Mouse (Mus musculus): Measurements from ENCODE around the gene Tmem198b.
"Not testable (repeated sequence)": the region's sequence is repeated elsewhere in the genome, so short reads cannot be mapped to it uniquely, and the experiment has no call there.

The Tmem198b gene

GRCm38 (mm10) chr10:128804271-128805091 is at the start of gene Tmem198b:
Gene Tmem198b (minus strand): TSS chr10:128804370.
- CTCF ChIA-PET, result interaction anchor here (0.8 kb wide), 1 partner anchor 55 kb away, joined by 3 read pairs; no protein-coding TSS in a partner anchor

- CTCF ChIA-PET, result interaction anchor here (0.8 kb wide), 1 partner anchor 46 kb away, joined by 21 read pairs; no protein-coding TSS in a partner anchor
These were observed 46.2 kb upstream of the Tmem198b start for GRCm38 (mm10) chr10:128850339-128850738.

GRCm38 (mm10) chr10:128848426-128848825 is 44.3 kb upstream of the Tmem198b start:
- CTCF ChIA-PET, result no interaction called here

GRCm38 (mm10) chr10:128846664-128847063 is 42.5 kb upstream of the Tmem198b start:
- CTCF ChIA-PET, result no interaction called here

- CTCF ChIA-PET, result interaction anchor here (0.5 to 1.0 kb wide), 2 partner anchors 51 to 1943 kb away, joined by 3 to 6 read pairs; no protein-coding TSS in a partner anchor
These were observed 41.3 kb upstream of the Tmem198b start for GRCm38 (mm10) chr10:128845516-128845915.

GRCm38 (mm10) chr10:128843260-128843659 is 39.1 kb upstream of the Tmem198b start:
- CTCF ChIA-PET, result interaction anchor here (0.6 to 0.7 kb wide), 2 partner anchors 38 to 76 kb away, joined by 3 read pairs; no protein-coding TSS in a partner anchor

GRCm38 (mm10) chr10:128840612-128841011 is 36.4 kb upstream of the Tmem198b start:
- CTCF ChIA-PET, result no interaction called here

GRCm38 (mm10) chr10:128839434-128839833 is 35.3 kb upstream of the Tmem198b start:
- CTCF ChIA-PET, result no interaction called here

GRCm38 (mm10) chr10:128837400-128837799 is 33.2 kb upstream of the Tmem198b start:
- CTCF ChIA-PET, result interaction anchor here (1.0 kb wide), 1 partner anchor 33 kb away, joined by 3 read pairs; no protein-coding TSS in a partner anchor

- CTCF ChIA-PET, result interaction anchor here (0.7 kb wide), 1 partner anchor 172 kb away, joined by 5 read pairs; no protein-coding TSS in a partner anchor
These were observed 19.7 kb upstream of the Tmem198b start for GRCm38 (mm10) chr10:128823821-128824220.

GRCm38 (mm10) chr10:128823087-128823486 is 18.9 kb upstream of the Tmem198b start:
- CTCF ChIA-PET, result not testable (repeated sequence)

GRCm38 (mm10) chr10:128822135-128822534 is 18.0 kb upstream of the Tmem198b start:
- CTCF ChIA-PET, result no interaction called here

GRCm38 (mm10) chr10:128821358-128822056 is 17.3 kb upstream of the Tmem198b start, which contains the start of gene Ormdl2:
Gene Ormdl2 (minus strand): TSS chr10:128821645.
- CTCF ChIA-PET, result no interaction called here

GRCm38 (mm10) chr10:128820217-128820616 is 16.0 kb upstream of the Tmem198b start:
- CTCF ChIA-PET, result no interaction called here

GRCm38 (mm10) chr10:128817033-128817432 is 12.9 kb upstream of the Tmem198b start, which contains the start of gene Sarnp:
Gene Sarnp (plus strand): TSS chr10:128817333.
- CTCF ChIA-PET, result no interaction called here

GRCm38 (mm10) chr10:128807018-128807417 is 2.8 kb upstream of the Tmem198b start:
- CTCF ChIA-PET, result no interaction called here

GRCm38 (mm10) chr10:128806086-128806485 is 1.9 kb upstream of the Tmem198b start:
- CTCF ChIA-PET, result no interaction called here

- CTCF ChIA-PET, result interaction anchor here (0.6 to 0.8 kb wide), 4 partner anchors 56 to 1580 kb away, joined by 3 to 9 read pairs (median 4); no protein-coding TSS in a partner anchor
These were observed 1.2 kb upstream of the Tmem198b start for GRCm38 (mm10) chr10:128805092-128806000.

GRCm38 (mm10) chr10:128803771-128804270 is 349 bp downstream of the Tmem198b start, which contains the start of gene Dnajc14:
Gene Dnajc14 (plus strand): TSS chr10:128804062.
- CTCF ChIA-PET, result interaction anchor here (1.0 kb wide), 1 partner anchor 67 kb away, joined by 3 read pairs; no protein-coding TSS in a partner anchor

GRCm38 (mm10) chr10:128803361-128803760 is 809 bp downstream of the Tmem198b start:
- CTCF ChIA-PET, result interaction anchor here (1.0 kb wide), 1 partner anchor 67 kb away, joined by 3 read pairs; no protein-coding TSS in a partner anchor

- CTCF ChIA-PET, result interaction anchor here (1.0 kb wide), 1 partner anchor 66 kb away, joined by 3 read pairs; no protein-coding TSS in a partner anchor
These were observed 1.2 kb downstream of the Tmem198b start for GRCm38 (mm10) chr10:128802956-128803355.

Measured in spleen, embryonic (tissue).